ENCODE assay signal across 8 mouse cellular contexts in the genomic region with DNA sequence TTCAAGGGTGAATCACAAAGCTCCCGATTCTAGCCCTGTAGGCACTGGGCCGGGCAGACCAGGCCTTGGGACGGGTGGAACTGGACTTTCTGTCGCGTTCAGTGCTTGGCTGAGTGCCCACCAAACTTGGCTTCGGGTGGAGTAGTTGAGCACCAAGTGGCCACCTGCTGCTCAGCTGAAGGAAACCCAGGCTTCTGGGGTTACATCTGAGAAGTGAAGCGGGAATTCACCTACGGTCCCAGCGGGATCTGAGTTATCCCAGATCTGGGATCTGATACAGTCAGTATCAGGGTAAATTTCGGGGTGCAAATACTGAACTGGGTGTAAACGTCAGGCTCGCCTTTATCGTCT. TPM values are rescaled to one million over a fixed set of nuclear protein-coding genes. Genes with fewer than 3 reads are reported as not detected.
DNase-seq lines count a peak whose midpoint lies in the region; ATAC-seq and TF ChIP-seq lines count a peak whose summit lies in the region.

No protein-coding gene starts in this region.

- H3K9me3 ChIP-seq in forebrain, postnatal 0 days (ENCODE audit: low read length): no peaks in the 10 kb centered on the region
- no peaks in the 10 kb centered on the region for H3K9me3 ChIP-seq in hindbrain, embryonic 12.5 days (replicated peaks)

- peak overlapping the region; percentile 69 for H3K4me2 ChIP-seq in forebrain, postnatal 0 days (ENCODE audit: low read depth)
- peak overlapping the region; percentile 89 for H3K4me2 ChIP-seq in hindbrain, embryonic 12.5 days (replicated peaks)

- H3K27ac ChIP-seq in forebrain, postnatal 0 days (ENCODE audit: low read depth, low read length): peak overlapping the region; percentile 60
- peak overlapping the region; percentile 19; the same call in 1 of the 2 replicates for H3K27ac ChIP-seq in hindbrain, embryonic 12.5 days
- peak overlapping the region; percentile 50 for H3K27ac ChIP-seq in small intestine, adult 2 months (ENCODE audit: insufficient read depth, low read depth, low read length)

- no peaks in the 10 kb centered on the region for H3K27me3 ChIP-seq in forebrain, postnatal 0 days (ENCODE audit: insufficient read depth, low read length)
- peaks cover 7% of the 10 kb centered on the region for H3K27me3 ChIP-seq in hindbrain, embryonic 12.5 days
- no peaks in the 10 kb centered on the region for H3K27me3 ChIP-seq in small intestine, adult 2 months (ENCODE audit: control insufficient read depth, insufficient read depth, low read length)

- H3K9ac ChIP-seq in forebrain, postnatal 0 days: peak overlapping the region; percentile 67
- H3K9ac ChIP-seq in hindbrain, embryonic 12.5 days: peak overlapping the region; percentile 68; the same call in 1 of the 2 replicates

- peak overlapping the region; percentile 59 for H3K4me3 ChIP-seq in forebrain, postnatal 0 days (ENCODE audit: low read depth, low read length)
- H3K4me3 ChIP-seq in hindbrain, embryonic 12.5 days: peak overlapping the region; percentile 57
- H3K4me3 ChIP-seq in small intestine, adult 2 months (ENCODE audit: low read depth, low read length): peak overlapping the region; percentile 65

- peaks cover 14% of the 10 kb centered on the region for H3K4me1 ChIP-seq in forebrain, postnatal 0 days (ENCODE audit: insufficient read depth)
- peaks cover 20% of the 10 kb centered on the region for H3K4me1 ChIP-seq in hindbrain, embryonic 12.5 days
- H3K4me1 ChIP-seq in small intestine, adult 2 months (ENCODE audit: control insufficient read depth, insufficient read depth, insufficient read length, low read length): peaks cover 11% of the 10 kb centered on the region

- 1% methylated on average over 13 of the region's 13 CpGs for WGBS in forebrain, postnatal 0 days
- WGBS in hindbrain, embryonic 12.5 days: 2% methylated on average over 13 of the region's 13 CpGs
- under 1% methylated on average over 13 of the region's 13 CpGs for WGBS in small intestine, adult 2 months

- peak; percentile 2 for ATAC-seq in forebrain, postnatal 0 days
- peak; percentile 20 for ATAC-seq in hindbrain, embryonic 12.5 days (ENCODE audit: low FRiP score)
- ATAC-seq in activated CD4-positive, CD25-positive, alpha-beta regulatory T cell, adult 4 months: no peak

- no peak for TF ChIP-seq POLR2A in small intestine, adult 2 months (IDR thresholded peaks at IDR 0.05; ENCODE audit: low read depth, low read length)

- no peak; the same call in 1 of the 2 replicates for TF ChIP-seq CTCF in forebrain, postnatal 0 days (IDR thresholded peaks at IDR 0.05; ENCODE audit: low read depth)
- TF ChIP-seq CTCF in small intestine, adult 2 months (IDR thresholded peaks at IDR 0.05; ENCODE audit: extremely low read depth, insufficient read length, insufficient replicate concordance, low read depth, low read length): no peak

- peak; percentile 69 for DNase-seq in MN1 (ENCODE audit: low spot score)
- DNase-seq in c-Kit-positive CD71-positive TER-119-positive erythroid progenitor cells, embryonic 14.5 days (ENCODE audit: low spot score): peak; percentile 38
- no peak for DNase-seq in forebrain, postnatal 0 days
- peak; percentile 57 to 60 for DNase-seq in layer of hippocampus, postnatal 36 days
- peak; percentile 88 for DNase-seq in lung, postnatal 36 days

- H3K36me3 ChIP-seq in forebrain, postnatal 0 days (ENCODE audit: insufficient read depth): peaks cover 32% of the 10 kb centered on the region
- H3K36me3 ChIP-seq in hindbrain, embryonic 12.5 days: peaks cover 47% of the 10 kb centered on the region
- peaks cover 28% of the 10 kb centered on the region for H3K36me3 ChIP-seq in small intestine, adult 2 months (ENCODE audit: control insufficient read depth, insufficient read depth, low read length)

RNA-seq across cellular contexts. Expression of a gene that starts 0.7 kb away (rescaled TPM):
- 12.2 and 16.9 TPM in 2 replicates for total RNA-seq in forebrain, postnatal 0 days (2014; rRNA removed)
- 14.4 and 19.4 TPM in 2 replicates for polyA plus RNA-seq in forebrain, postnatal 0 days (2015; fragmentation: Nextera tagmentation; extraction: Ambion mirVana)
- 12.0 and 12.4 TPM in 2 replicates for polyA plus RNA-seq in hindbrain, embryonic 12.5 days (2016; fragmentation: Nextera tagmentation; extraction: Ambion mirVana)
- 10 to 100 TPM; 21.0 to 21.2 TPM for total RNA-seq in layer of hippocampus, postnatal 36 days (2021)
- 49.4 and 108 TPM in 2 replicates for polyA plus RNA-seq in small intestine, adult 2 months (2012; rRNA removed)
- 100 to 1,000 TPM; 230 to 231 TPM for polyA plus RNA-seq in activated CD4-positive, CD25-positive, alpha-beta regulatory T cell, adult 4 months (2017; shearing (Covaris generic))

RNA-seq across cellular contexts. Expression of a gene that starts 8.2 kb away (rescaled TPM):
- total RNA-seq in forebrain, postnatal 0 days (2014; rRNA removed): 34.0 and 34.5 TPM in 2 replicates
- polyA plus RNA-seq in forebrain, postnatal 0 days (2015; fragmentation: Nextera tagmentation; extraction: Ambion mirVana): 15.2 and 18.5 TPM in 2 replicates
- polyA plus RNA-seq in hindbrain, embryonic 12.5 days (2016; fragmentation: Nextera tagmentation; extraction: Ambion mirVana): 30.3 and 33.7 TPM in 2 replicates
- total RNA-seq in layer of hippocampus, postnatal 36 days (2021): 10 to 100 TPM; 68.7 to 80.7 TPM
- polyA plus RNA-seq in small intestine, adult 2 months (2012; rRNA removed): 12.6 and 14.7 TPM in 2 replicates
- polyA plus RNA-seq in activated CD4-positive, CD25-positive, alpha-beta regulatory T cell, adult 4 months (2017; shearing (Covaris generic)): 10 to 100 TPM; 23.1 to 26.5 TPM

RNA-seq across cellular contexts. Expression of a gene that starts 8.3 kb away (rescaled TPM):
- 34.6 and 46.3 TPM in 2 replicates for total RNA-seq in forebrain, postnatal 0 days (2014; rRNA removed)
- 74.1 and 78.1 TPM in 2 replicates for polyA plus RNA-seq in forebrain, postnatal 0 days (2015; fragmentation: Nextera tagmentation; extraction: Ambion mirVana)
- polyA plus RNA-seq in hindbrain, embryonic 12.5 days (2016; fragmentation: Nextera tagmentation; extraction: Ambion mirVana): 86.0 and 86.6 TPM in 2 replicates
- 10 to 100 TPM; 48.8 to 61.3 TPM for total RNA-seq in layer of hippocampus, postnatal 36 days (2021)
- 11.8 and 13.3 TPM in 2 replicates for polyA plus RNA-seq in small intestine, adult 2 months (2012; rRNA removed)
- polyA plus RNA-seq in activated CD4-positive, CD25-positive, alpha-beta regulatory T cell, adult 4 months (2017; shearing (Covaris generic)): 10 to 100 TPM; 28.2 to 29.8 TPM

RNA-seq across cellular contexts. Expression of a gene that starts 16.1 kb away (rescaled TPM):
- 34.3 and 38.7 TPM in 2 replicates for total RNA-seq in forebrain, postnatal 0 days (2014; rRNA removed)
- polyA plus RNA-seq in forebrain, postnatal 0 days (2015; fragmentation: Nextera tagmentation; extraction: Ambion mirVana): 51.1 and 51.7 TPM in 2 replicates
- 24.7 and 26.5 TPM in 2 replicates for polyA plus RNA-seq in hindbrain, embryonic 12.5 days (2016; fragmentation: Nextera tagmentation; extraction: Ambion mirVana)
- 10 to 100 TPM; 64.0 to 66.0 TPM for total RNA-seq in layer of hippocampus, postnatal 36 days (2021)
- 11.3 and 19.6 TPM in 2 replicates for polyA plus RNA-seq in small intestine, adult 2 months (2012; rRNA removed)
- polyA plus RNA-seq in activated CD4-positive, CD25-positive, alpha-beta regulatory T cell, adult 4 months (2017; shearing (Covaris generic)): 10 to 100 TPM; 68.7 to 90.3 TPM

RNA-seq across cellular contexts. Expression of a gene that starts 47.8 kb away (rescaled TPM):
- 62.6 and 90.3 TPM in 2 replicates for total RNA-seq in forebrain, postnatal 0 days (2014; rRNA removed)
- 66.2 and 78.7 TPM in 2 replicates for polyA plus RNA-seq in forebrain, postnatal 0 days (2015; fragmentation: Nextera tagmentation; extraction: Ambion mirVana)
- polyA plus RNA-seq in hindbrain, embryonic 12.5 days (2016; fragmentation: Nextera tagmentation; extraction: Ambion mirVana): 139 and 144 TPM in 2 replicates
- total RNA-seq in layer of hippocampus, postnatal 36 days (2021): 10 to 100 TPM; 49.8 to 60.7 TPM
- polyA plus RNA-seq in small intestine, adult 2 months (2012; rRNA removed): 12.6 and 16.8 TPM in 2 replicates
- 10 to 100 TPM; 36.8 to 39.0 TPM for polyA plus RNA-seq in activated CD4-positive, CD25-positive, alpha-beta regulatory T cell, adult 4 months (2017; shearing (Covaris generic))
